Mouse (Mus musculus): Measurements from ENCODE around the gene Prrt3.

The Prrt3 gene

DNA sequence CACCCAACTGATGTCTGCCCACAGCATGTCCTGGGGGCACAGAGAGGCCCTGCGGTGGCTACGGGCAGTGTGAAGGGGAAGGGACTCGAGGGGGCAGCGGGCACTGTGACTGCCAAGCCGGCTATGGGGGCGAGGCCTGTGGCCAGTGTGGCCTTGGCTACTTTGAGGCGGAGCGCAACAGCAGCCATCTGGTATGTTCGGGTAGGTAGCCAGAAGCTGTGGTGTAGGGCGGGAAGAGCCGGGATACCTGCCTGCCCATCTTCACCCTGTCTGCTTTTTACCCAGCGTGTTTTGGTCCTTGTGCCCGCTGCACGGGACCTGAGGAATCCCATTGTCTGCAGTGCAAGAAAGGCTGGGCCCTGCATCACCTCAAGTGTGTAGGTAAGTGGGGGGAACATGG, 12.3 kb downstream of the Prrt3 start:
- in situ Hi-C loops (cut with MseI, MboI) = no loop called here

DNA sequence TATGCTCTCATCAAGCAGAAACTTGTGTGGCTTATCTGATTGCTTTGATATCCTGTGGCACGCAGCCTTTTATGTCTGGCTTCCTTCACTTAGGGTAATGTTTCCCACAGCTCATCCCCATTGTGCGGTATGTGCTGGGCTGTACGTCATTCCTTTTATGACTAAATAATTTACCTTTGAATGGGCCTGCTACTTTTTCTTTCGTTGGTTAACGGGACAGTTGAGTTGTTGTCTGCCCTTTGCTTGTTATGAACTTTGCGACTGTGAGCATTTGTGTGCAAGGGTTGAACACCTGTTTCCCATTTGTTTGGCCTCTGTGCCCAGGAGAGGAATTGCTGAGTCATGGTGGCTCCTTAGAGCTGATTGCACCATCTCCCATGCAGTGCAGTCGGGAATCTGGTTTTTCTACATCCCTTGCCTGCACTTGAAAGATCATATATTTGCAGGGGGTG, 14.6 kb downstream of the Prrt3 start:
- in situ Hi-C loops (cut with MseI, MboI) = no loop called here

DNA sequence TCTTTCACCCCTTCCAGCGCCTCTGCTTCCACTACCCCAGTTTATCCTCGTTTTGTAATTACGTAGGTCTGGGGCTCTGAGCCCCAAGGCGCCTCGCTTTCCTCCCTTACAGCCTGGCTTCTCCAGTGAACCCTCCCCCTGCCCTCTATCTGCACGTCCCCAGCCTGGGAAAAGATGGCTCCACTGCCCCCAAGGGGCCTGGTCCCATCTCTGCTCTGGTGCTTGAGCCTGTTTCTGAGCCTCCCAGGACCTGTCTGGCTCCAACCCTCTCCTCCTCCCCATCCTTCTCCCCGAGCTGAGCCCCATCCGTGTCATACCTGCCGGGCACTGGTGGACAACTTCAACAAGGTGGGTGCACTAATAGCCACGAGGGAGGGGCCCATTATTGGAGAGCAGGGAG, 18.0 kb downstream of the Prrt3 start:
- in situ Hi-C loops (cut with MseI, MboI) = no loop called here

DNA sequence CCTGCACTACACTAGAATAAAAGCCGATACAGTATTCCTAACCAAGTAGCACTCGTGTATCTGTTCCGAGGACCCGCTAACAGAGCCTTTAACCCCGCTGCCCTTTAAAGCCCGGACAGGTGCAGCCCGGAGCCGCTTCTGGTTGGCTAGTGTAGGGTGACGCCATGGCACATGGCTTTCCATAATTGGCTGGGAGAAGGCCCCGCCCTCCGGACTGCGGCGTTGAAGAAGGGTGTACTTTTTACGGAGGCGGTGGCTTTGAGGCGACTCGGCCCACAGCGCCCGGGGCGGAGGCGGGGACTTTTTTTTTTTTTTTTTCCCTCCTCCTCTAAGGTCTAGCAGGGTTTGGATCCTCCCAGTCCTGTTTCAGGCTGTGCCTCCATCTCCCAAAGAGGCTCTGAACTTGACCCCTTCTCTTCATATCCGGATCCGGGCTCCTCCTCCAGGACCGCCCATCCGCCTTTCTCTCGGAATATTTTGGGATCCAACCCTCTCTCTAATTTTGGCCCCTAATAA, 18.6 kb downstream of the Prrt3 start, which contains the start of gene Creld1:
Gene Creld1, plus strand, starts transcription at position 198 of the 516 bp plus-strand sequence.
- in situ Hi-C loops (cut with MseI, MboI) = no loop called here

DNA sequence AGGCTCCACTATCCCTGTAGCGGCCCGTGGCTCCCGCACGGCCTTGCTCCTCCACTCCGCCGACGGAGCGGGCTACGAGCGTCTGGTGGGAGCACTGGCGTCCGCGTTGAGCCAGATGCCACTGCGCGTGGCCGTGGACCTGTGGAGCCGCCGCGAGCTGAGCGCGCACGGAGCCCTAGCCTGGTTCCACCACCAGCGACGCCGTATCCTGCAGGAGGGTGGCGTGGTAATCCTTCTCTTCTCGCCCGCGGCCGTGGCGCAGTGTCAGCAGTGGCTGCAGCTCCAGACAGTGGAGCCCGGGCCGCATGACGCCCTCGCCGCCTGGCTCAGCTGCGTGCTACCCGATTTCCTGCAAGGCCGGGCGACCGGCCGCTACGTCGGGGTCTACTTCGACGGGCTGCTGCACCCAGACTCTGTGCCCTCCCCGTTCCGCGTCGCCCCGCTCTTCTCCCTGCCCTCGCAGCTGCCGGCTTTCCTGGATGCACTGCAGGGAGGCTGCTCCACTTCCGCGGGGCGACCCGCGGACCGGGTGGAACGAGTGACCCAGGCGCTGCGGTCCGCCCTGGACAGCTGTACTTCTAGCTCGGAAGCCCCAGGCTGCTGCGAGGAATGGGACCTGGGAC, 19.1 kb downstream of the Prrt3 start:
- in situ Hi-C loops (cut with MseI, MboI) = no loop called here

DNA sequence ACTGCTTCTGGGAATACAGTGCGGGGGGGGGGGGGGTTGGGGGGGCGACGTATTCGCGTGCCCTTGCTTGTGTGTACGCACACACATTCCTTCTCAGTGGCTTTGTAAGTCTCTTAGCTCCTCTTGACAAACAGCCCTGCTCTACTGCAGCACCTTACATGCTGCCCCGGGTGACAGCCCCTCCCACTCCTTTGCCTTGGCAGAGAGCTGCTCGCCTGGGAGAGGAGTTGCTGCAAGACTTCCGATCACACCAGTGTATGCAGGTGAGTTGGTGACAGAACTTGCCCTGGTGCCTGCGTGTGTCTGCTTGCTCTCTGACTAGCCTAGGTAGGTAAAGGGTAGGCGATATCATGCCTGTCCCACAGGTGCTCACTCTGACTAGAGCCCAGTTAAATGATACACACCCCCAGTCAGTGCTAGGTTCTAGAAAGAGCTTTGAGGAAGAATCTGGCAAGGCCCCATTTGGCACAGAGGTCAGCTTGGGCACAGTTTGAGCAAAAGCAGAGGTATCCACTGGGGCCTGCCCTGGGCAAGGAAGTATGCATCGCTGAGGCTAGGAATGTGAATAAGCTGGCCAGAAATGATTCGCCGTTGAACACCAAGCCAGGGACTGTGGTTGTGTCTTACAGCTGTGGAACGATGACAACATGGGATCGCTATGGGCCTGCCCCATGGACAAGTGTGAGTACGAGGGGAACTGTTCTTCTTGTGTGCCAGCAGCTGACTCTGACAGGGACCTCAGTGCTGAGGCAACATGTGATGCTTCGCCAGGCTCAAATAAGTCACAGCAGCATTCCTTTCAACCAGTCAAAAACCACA, 21.0 kb downstream of the Prrt3 start:
- in situ Hi-C loops (cut with MseI, MboI) = no loop called here

DNA sequence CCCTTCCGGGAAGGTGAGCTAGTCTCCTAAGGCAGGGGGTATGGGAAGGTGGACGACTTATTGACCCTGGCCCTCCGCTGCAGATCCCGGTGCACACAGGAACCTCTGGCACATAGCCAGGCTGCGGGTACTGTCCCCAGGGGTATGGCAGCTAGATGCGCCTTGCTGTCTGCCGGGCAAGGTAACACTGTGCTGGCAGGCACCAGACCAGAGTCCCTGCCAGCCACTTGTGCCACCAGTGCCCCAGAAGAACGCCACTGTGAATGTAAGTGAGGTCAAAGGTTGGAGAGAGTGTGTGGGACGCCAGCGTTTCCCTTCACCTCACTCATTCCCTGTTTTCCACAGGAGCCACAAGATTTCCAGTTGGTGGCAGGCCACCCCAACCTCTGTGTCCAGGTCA, 22.8 kb downstream of the Prrt3 start:
- in situ Hi-C loops (cut with MseI, MboI) = loop anchor here in 1 of 2 experiments (5.0 kb wide), 1 partner anchor 42 kb away; the partner anchor contains the start of gene Cidec

DNA sequence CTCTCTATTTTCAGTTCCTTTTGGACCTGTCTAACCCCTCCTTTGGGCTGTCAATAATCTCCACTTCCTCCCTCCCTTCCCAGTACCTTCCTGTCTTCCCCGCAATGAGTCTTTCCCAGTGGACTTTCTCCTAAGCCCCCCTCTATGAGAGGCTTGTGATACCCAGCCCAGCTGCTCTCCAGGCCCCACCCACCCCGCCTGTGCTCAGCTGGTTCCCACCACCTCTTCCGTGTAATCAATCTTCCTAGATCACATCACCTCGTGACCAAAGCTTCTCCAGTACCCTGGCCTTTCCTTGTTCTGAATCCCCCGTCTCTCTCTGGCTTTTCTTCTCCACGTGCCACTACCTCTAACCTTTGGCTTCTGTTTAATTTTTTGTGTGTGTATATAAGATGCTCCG, 24.4 kb downstream of the Prrt3 start:
- in situ Hi-C loops (cut with MseI, MboI) = loop anchor here in 1 of 2 experiments (5.0 kb wide), 1 partner anchor 40 kb away; the partner anchor contains the start of gene Cidec

DNA sequence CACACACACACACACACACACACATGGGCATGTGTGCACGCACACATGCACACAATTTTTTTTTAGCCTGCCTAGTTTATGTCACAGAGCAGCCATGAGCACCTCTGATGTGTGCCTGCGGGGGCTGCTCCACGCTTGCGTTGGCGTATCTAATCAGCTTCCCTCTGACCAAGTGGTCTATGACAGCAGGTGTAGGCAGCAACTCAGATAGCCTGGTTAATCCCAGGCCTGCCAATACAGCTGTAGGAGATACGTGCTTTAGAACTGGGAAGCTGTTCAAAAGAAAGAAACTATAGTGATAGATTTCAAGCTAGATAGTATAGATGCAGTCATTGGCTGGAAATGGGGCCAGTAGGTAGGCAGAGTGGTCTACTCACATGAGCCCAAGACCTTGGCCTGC, 28.0 kb downstream of the Prrt3 start:
- in situ Hi-C loops (cut with MseI, MboI) = no loop called here

DNA sequence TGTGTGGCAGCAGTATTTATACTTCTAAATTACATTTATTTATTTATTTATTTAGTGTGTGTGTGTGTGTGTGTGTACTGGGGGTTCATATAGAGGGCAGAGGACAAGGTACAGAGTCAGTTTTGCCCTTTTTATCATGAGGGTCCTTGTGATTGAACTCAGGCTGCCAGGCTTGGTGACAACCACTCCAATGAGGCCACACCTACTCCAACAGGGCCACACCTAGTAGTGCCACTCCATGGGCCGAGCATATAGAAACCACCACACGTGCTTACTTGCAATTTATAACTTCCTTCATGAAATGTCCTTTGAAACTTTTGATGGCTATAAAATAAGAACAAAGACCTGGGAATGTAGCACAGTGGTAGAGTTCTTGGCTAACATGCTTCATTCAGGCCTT, 28.5 kb downstream of the Prrt3 start:
- in situ Hi-C loops (cut with MseI, MboI) = no loop called here

DNA sequence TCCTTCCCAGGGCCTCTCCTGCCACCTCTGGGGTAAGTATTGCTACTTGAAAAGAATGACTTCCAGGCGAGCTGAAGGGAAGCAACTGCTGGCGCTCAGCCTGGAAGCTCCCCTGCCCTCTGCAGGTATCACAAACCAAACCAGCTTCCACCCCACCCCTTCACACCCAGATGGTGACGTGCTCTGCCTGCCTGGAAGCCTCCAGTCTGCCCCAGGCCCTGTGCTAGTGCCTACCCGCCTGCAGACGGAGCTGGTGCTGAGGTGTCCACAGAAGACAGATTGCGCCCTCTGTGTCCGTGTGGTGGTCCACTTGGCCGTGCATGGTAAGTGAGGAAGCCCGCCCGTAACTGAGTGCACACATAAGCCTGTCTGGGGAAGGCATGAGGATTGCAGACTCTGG, 29.7 kb downstream of the Prrt3 start:
- in situ Hi-C loops (cut with MseI, MboI) = no loop called here

DNA sequence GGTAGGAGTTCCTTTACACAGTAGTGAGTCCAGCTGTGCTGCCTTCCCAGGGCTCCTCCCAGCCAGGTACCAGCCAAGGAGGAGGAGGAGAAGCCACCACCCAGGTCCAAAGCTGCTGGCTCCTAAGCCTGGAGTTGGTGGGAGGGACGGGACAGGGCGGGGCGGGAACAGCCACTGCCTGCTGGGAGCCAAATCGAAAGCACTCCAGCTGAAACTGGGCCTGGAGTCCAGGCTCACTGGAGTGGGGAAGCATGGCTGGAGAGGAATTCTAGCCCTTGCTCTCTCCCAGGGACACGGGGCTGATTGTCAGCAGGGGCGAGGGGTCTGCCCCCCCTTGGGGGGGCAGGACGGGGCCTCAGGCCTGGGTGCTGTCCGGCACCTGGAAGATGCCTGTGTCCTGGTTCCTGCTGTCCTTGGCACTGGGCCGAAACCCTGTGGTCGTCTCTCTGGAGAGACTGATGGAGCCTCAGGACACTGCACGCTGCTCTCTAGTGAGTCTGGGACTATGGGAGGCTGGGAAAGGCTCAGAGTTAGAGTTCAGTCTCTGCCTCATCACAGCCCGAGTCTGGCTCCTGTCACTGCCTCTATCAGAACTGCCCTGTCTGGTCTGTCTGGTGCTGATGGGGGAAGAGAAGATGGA, 30.3 kb downstream of the Prrt3 start, which contains the start of gene Il17rc:
Gene Il17rc, plus strand, starts transcription at position 131 of the 640 bp plus-strand sequence.
- in situ Hi-C loops (cut with MseI, MboI) = no loop called here

DNA sequence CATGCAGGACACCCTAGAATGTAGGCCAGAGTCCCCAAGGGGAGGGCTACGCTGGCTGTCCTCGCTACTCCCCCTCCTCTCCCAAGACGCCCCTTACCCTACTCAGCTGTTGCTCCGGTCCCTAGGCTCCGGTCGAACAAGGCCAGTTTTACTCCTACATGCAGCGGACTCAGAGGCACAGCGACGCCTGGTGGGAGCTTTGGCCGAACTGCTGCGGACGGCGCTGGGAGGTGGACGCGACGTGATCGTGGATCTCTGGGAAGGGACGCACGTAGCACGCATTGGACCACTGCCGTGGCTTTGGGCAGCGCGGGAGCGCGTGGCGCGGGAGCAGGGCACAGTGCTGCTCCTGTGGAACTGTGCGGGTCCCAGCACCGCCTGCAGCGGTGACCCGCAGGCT, 32.3 kb downstream of the Prrt3 start:
- in situ Hi-C loops (cut with MseI, MboI) = no loop called here

DNA sequence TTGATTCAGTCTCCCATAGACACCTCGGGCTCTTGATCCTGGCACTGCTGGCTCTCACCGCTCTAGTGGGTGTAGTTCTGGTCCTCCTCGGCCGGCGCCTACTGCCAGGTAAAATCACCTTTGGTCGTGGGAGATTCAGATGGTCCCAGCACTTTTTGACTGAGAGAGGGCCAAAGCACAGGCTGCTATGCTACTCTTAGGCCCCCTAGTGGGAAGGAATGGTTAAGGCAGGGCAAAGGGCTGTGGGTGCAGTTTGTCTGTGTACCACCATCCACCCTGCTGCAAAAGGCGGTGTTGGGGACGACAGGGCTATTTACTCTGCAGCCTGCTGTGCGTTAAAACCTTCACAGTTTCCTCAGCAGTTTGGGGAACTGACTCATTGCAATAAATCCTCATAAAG, 32.7 kb downstream of the Prrt3 start:
- in situ Hi-C loops (cut with MseI, MboI) = no loop called here

DNA sequence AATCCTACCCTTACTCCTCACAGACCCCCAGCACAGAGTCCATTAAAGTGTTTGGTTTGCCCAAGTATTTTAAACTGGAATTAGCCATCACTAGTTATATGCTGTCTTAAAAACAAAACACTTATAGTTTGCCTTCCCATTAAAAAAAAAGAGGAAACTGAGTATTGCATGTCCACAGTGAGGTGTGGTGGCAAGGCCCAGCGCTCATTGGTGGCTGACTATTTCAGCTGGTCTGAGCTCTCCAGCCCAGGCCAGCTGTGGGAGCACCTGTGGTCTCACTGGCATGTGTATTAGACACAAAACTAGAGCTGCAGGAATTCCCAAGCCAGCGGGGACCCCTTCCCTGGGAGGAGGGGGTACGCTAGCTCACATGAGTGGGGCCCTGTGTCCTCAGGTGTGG, 33.2 kb downstream of the Prrt3 start:
- in situ Hi-C loops (cut with MseI, MboI) = no loop called here

DNA sequence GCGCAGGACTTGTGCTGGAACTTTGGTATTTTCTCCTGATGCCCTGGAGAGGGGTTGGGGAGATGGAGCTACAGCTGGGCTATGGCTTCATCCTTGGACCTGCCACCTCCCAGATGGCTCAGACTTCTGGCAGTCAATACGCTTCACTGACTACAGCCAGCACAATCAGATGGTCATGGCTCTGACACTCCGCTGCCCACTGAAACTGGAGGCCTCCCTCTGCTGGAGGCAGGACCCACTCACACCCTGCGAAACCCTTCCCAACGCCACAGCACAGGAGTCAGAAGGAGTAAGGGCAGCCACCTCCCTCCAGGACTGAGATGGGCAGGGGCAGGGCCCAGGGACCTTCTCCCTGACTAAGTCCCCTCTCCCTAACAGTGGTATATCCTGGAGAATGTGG, 36.1 kb downstream of the Prrt3 start:
- in situ Hi-C loops (cut with MseI, MboI) = no loop called here

DNA sequence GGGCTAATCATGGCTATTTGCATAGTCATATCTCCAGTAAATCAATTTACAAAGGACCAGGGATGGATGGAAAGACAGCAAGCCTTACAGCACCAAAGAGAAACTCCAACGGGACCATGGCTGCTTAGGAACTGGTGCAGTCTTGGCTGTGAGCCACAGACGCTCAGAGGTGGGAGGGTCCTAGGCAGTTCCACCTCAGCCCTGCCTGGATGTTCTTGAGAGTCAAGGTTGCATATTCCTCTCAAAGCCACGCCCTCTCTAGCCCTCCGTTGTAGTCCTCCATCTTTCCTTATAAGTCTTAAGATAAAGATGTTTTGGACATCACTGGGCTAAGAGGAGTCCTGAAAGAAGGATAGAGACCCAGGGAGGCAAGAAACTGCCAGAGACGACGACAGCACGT, 37.7 kb downstream of the Prrt3 start:
- in situ Hi-C loops (cut with MseI, MboI) = no loop called here

DNA sequence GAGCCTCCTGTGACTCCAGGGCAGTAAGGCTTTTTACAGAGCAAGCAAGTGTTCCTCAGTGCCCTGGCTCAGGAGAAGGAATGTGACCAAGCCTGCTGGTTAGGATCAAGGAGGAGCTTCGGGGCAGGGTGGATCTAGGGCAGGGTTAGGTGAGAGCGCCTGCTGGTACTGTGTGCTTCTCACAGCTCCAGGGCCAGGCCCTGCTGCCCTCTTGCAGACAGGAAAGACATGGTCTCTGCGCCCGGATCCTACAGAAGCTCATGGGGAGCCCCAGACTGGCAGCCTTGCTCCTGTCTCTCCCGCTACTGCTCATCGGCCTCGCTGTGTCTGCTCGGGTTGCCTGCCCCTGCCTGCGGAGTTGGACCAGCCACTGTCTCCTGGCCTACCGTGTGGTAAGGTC, 43.1 kb downstream of the Prrt3 start:
- in situ Hi-C loops (cut with MseI, MboI) = no loop called here

DNA sequence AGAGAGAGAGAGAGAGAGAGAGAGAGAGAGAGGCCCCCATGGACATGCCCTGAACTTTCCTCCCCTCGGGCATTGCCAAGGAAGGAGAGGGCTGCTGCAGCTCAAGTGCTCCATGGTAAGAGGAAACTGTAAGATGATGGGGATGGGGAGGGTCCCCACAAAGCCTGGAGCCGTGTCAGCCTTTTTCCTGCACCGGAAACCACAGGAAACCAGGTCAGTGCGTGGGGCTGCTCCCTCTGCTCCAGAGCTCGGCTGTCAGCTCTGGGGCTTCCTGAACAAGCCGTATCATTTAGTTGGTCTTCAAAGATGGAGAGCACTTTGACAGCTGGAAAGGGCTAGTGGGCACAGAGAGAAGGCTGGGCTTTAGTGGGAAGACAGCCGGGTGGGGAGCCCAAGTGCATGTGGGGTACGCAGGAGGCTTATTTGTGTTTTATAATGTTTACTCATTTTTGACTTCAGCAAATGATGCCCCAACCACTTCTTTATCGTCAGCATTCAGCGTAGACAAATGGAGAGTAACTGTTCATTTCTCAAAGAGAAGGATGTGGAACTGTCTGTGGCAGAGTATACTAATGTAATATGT, 43.7 kb downstream of the Prrt3 start, which contains the start of gene Il17re:
Gene Il17re, plus strand, starts transcription at position 533 of the 583 bp plus-strand sequence.
- in situ Hi-C loops (cut with MseI, MboI) = no loop called here

DNA sequence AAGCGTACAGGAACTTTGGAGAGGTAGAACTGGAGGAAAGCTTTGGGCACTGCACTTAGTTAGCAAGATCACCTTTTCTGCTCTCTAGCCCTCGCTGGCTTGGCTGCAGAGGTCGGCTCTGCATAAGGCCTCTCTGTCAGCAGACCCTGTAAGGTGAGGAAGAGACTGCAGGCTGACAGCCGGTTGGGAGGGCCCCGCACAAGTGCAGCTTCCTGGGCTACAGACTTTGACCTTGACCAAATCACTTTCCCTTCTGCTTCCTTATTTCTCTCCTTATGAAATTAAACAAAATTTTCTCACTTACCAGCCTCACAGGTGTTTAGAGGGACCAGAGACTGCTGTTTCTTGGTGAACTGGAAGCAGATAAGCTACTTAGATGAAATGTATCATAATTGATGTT, 46.7 kb downstream of the Prrt3 start:
- in situ Hi-C loops (cut with MseI, MboI) = no loop called here

DNA sequence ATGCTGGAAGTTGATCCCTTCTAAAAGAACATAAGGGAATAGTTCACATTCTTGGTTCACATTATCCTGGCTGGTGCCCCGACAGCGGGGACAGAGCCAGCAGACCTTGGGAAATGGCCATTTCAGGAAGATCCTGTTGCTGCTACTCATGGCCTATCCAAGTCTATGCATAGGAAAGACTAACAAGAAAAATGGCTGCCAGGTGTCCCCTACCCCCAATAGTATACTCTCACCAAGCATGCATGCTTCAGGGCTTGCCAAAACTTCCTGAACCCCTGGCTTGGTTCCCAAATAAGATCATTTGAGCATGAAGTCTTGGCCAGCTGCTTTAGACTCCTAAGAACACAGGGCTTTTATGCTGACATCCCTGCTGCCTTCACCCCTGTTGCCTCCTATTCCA, 49.9 kb downstream of the Prrt3 start:
- in situ Hi-C loops (cut with MseI, MboI) = no loop called here

DNA sequence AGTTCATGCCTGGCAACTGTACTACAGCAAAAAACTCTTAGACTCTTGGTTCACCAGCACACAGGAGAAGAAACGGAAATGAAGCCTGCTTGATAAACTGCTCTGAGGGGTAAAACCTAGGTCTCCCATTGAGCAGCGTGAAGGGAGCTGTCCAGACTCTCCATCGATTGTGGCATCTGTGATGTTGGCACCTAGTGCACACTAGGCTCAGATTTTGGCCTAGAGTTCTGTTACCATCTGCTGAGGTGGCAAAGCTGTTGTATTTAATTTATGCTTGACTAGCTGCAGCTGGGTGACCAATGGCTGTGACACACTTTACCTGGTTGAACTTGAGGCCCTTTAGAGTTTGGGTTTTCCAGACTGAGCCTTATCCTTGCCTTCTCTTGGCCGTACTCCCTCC, 54.1 kb downstream of the Prrt3 start:
- in situ Hi-C loops (cut with MseI, MboI) = no loop called here

Data from mouse trophoblast stem cell (cell line).